Mouse (Mus musculus): Measurements from ENCODE around the gene Nr3c2.

Nr3c2 gene

GRCm38 (mm10) chr8:77250094-77250493 is 350.9 kb downstream of the Nr3c2 start:
- DNase-seq (ENCODE audit: low spot score): no peak

- DNase-seq (ENCODE audit: low spot score): no peak
These were observed 351.9 kb downstream of the Nr3c2 start for GRCm38 (mm10) chr8:77251134-77251533.

GRCm38 (mm10) chr8:77254466-77254865 is 355.2 kb downstream of the Nr3c2 start:
- no peak for DNase-seq (ENCODE audit: low spot score)

- DNase-seq (ENCODE audit: low spot score): no peak
These were observed 357.3 kb downstream of the Nr3c2 start for GRCm38 (mm10) chr8:77256450-77257084.

- no peak for DNase-seq (ENCODE audit: low spot score)
These were observed 357.8 kb downstream of the Nr3c2 start for GRCm38 (mm10) chr8:77257085-77257451.

GRCm38 (mm10) chr8:77261215-77261614 is 362.0 kb downstream of the Nr3c2 start:
- no peak for DNase-seq (ENCODE audit: low spot score)

- DNase-seq (ENCODE audit: low spot score): no peak
These were observed 363.2 kb downstream of the Nr3c2 start for GRCm38 (mm10) chr8:77262216-77263009.

- no peak for DNase-seq (ENCODE audit: low spot score)
These were observed 368.7 kb downstream of the Nr3c2 start for GRCm38 (mm10) chr8:77267941-77268405.

- DNase-seq (ENCODE audit: low spot score): no peak
These were observed 372.9 kb downstream of the Nr3c2 start for GRCm38 (mm10) chr8:77272136-77272535.

GRCm38 (mm10) chr8:77275571-77275970 is 376.3 kb downstream of the Nr3c2 start:
- no peak for DNase-seq (ENCODE audit: low spot score)

GRCm38 (mm10) chr8:77276827-77277226 is 377.6 kb downstream of the Nr3c2 start:
- DNase-seq (ENCODE audit: low spot score): no peak

- no peak for DNase-seq (ENCODE audit: low spot score)
These were observed 379.0 kb downstream of the Nr3c2 start for GRCm38 (mm10) chr8:77278246-77278645.

GRCm38 (mm10) chr8:77279977-77280376 is 380.7 kb downstream of the Nr3c2 start:
- peak; percentile 14 for DNase-seq (ENCODE audit: low spot score)

GRCm38 (mm10) chr8:77282605-77283236 is 383.5 kb downstream of the Nr3c2 start:
- no peak for DNase-seq (ENCODE audit: low spot score)

GRCm38 (mm10) chr8:77284473-77284872 is 385.2 kb downstream of the Nr3c2 start:
- DNase-seq (ENCODE audit: low spot score): no peak

GRCm38 (mm10) chr8:77288065-77288464 is 388.8 kb downstream of the Nr3c2 start:
- DNase-seq (ENCODE audit: low spot score): no peak

GRCm38 (mm10) chr8:77288492-77288891 is 389.2 kb downstream of the Nr3c2 start:
- no peak for DNase-seq (ENCODE audit: low spot score)

GRCm38 (mm10) chr8:77292120-77292519 is 392.9 kb downstream of the Nr3c2 start:
- DNase-seq (ENCODE audit: low spot score): no peak

- no peak for DNase-seq (ENCODE audit: low spot score)
These were observed 393.4 kb downstream of the Nr3c2 start for GRCm38 (mm10) chr8:77292649-77293048.

GRCm38 (mm10) chr8:77294599-77294998 is 395.4 kb downstream of the Nr3c2 start:
- no peak for DNase-seq (ENCODE audit: low spot score)
